Mouse (Mus musculus): Measurements from ENCODE around the gene Snx21. TPM values are rescaled to one million over a fixed set of nuclear protein-coding genes. Genes with fewer than 3 reads are reported as not detected.
A peak's percentile ranks its signal among the peaks of the same experiment; 100 is the strongest.

Snx21 gene
- polyA plus RNA-seq, 1 experiment, result 14.4 TPM

- Histone ChIP-seq H3K4me3 (ENCODE audit: insufficient read depth, low read length) (no peak overlapping the region), H3K4me1 (ENCODE audit: control insufficient read depth, insufficient read depth, low read length) (0 out of 2 replicates have a peak, but pooled peaks cover 2% of the 10 kb centered on the region), H3K27ac (ENCODE audit: insufficient read depth, low read length) (no peak overlapping the region)
- TF ChIP-seq POLR2A (IDR thresholded peaks at IDR 0.05; ENCODE audit: low read depth, low read length) (no peak), CTCF (IDR thresholded peaks at IDR 0.05; ENCODE audit: borderline replicate concordance, insufficient read depth, low read length) (no peak)
Observed at GRCm38 (mm10) chr2:164778809-164779208, 6.8 kb upstream of the Snx21 start.

GRCm38 (mm10) chr2:164779481-164780086 is 6.0 kb upstream of the Snx21 start, which contains the start of gene Tnnc2:
Tnnc2 (minus strand) TSS chr2:164779967.
- TF ChIP-seq POLR2A (IDR thresholded peaks at IDR 0.05; ENCODE audit: low read depth, low read length) (no peak), CTCF (IDR thresholded peaks at IDR 0.05; ENCODE audit: borderline replicate concordance, insufficient read depth, low read length) (no peak)

GRCm38 (mm10) chr2:164781876-164782275 is 3.7 kb upstream of the Snx21 start:
- H3K4me3 ChIP-seq (ENCODE audit: insufficient read depth, low read length), result no peak overlapping the region
- H3K27ac ChIP-seq (ENCODE audit: insufficient read depth, low read length), result no peak overlapping the region
- H3K4me1 ChIP-seq (ENCODE audit: control insufficient read depth, insufficient read depth, low read length), result peaks cover 5% of the 10 kb centered on the region; the same call in 1 of the 2 replicates
- TF ChIP-seq POLR2A (IDR thresholded peaks at IDR 0.05; ENCODE audit: low read depth, low read length) (no peak), CTCF (IDR thresholded peaks at IDR 0.05; ENCODE audit: borderline replicate concordance, insufficient read depth, low read length) (no peak)

More at GRCm38 (mm10) chr2:164779481-164780086, 6.0 kb upstream of the Snx21 start, which contains the start of gene Tnnc2:
- H3K27ac ChIP-seq (ENCODE audit: insufficient read depth, low read length), result no peak within 1 kb of the TSS
- H3K4me1 ChIP-seq (ENCODE audit: control insufficient read depth, insufficient read depth, low read length), result 0 out of 2 replicates have a peak, but pooled peaks cover 2% of the 10 kb centered on the region
- no peak within 1 kb of the TSS for H3K4me3 ChIP-seq (ENCODE audit: insufficient read depth, low read length)

GRCm38 (mm10) chr2:164783926-164784581 is 1.6 kb upstream of the Snx21 start:
- Histone ChIP-seq H3K27ac (ENCODE audit: insufficient read depth, low read length) (no peak overlapping the region), H3K4me3 (ENCODE audit: insufficient read depth, low read length) (no peak overlapping the region), H3K4me1 (ENCODE audit: control insufficient read depth, insufficient read depth, low read length) (peaks cover 16% of the 10 kb centered on the region)
- TF ChIP-seq CTCF (IDR thresholded peaks at IDR 0.05; ENCODE audit: borderline replicate concordance, insufficient read depth, low read length) (no peak), POLR2A (IDR thresholded peaks at IDR 0.05; ENCODE audit: low read depth, low read length) (no peak)

- TF ChIP-seq CTCF (IDR thresholded peaks at IDR 0.05; ENCODE audit: borderline replicate concordance, insufficient read depth, low read length), result no peak
- TF ChIP-seq POLR2A (IDR thresholded peaks at IDR 0.05; ENCODE audit: low read depth, low read length), result no peak
- peak overlapping the region; percentile 82 for H3K27ac ChIP-seq (ENCODE audit: insufficient read depth, low read length)
- peaks cover 16% of the 10 kb centered on the region for H3K4me1 ChIP-seq (ENCODE audit: control insufficient read depth, insufficient read depth, low read length)
- H3K4me3 ChIP-seq (ENCODE audit: insufficient read depth, low read length), result peak overlapping the region; percentile 47
Observed at GRCm38 (mm10) chr2:164784869-164785420, 678 bp upstream of the Snx21 start.

GRCm38 (mm10) chr2:164786388-164786885 is 814 bp downstream of the Snx21 start:
- H3K4me1 ChIP-seq (ENCODE audit: control insufficient read depth, insufficient read depth, low read length), result peaks cover 16% of the 10 kb centered on the region
- TF ChIP-seq POLR2A (IDR thresholded peaks at IDR 0.05; ENCODE audit: low read depth, low read length) (peak; percentile 45; the same call in 1 of the 2 replicates), CTCF (IDR thresholded peaks at IDR 0.05; ENCODE audit: borderline replicate concordance, insufficient read depth, low read length) (no peak)
- peak overlapping the region; percentile 47 for H3K27ac ChIP-seq (ENCODE audit: insufficient read depth, low read length)
- peak overlapping the region; percentile 47 for H3K4me3 ChIP-seq (ENCODE audit: insufficient read depth, low read length)

- no peak overlapping the region for H3K27ac ChIP-seq (ENCODE audit: insufficient read depth, low read length)
- peaks cover 16% of the 10 kb centered on the region for H3K4me1 ChIP-seq (ENCODE audit: control insufficient read depth, insufficient read depth, low read length)
- no peak for TF ChIP-seq POLR2A (IDR thresholded peaks at IDR 0.05; ENCODE audit: low read depth, low read length)
- no peak for TF ChIP-seq CTCF (IDR thresholded peaks at IDR 0.05; ENCODE audit: borderline replicate concordance, insufficient read depth, low read length)
- peak overlapping the region; percentile 47 for H3K4me3 ChIP-seq (ENCODE audit: insufficient read depth, low read length)
Observed at GRCm38 (mm10) chr2:164787032-164787431, 1.4 kb downstream of the Snx21 start.

GRCm38 (mm10) chr2:164787779-164788178 is 2.2 kb downstream of the Snx21 start:
- H3K4me3 ChIP-seq (ENCODE audit: insufficient read depth, low read length), result no peak overlapping the region
- peaks cover 16% of the 10 kb centered on the region for H3K4me1 ChIP-seq (ENCODE audit: control insufficient read depth, insufficient read depth, low read length)
- TF ChIP-seq POLR2A (IDR thresholded peaks at IDR 0.05; ENCODE audit: low read depth, low read length), result no peak
- no peak for TF ChIP-seq CTCF (IDR thresholded peaks at IDR 0.05; ENCODE audit: borderline replicate concordance, insufficient read depth, low read length)
- H3K27ac ChIP-seq (ENCODE audit: insufficient read depth, low read length), result no peak overlapping the region

GRCm38 (mm10) chr2:164788411-164788810 is 2.8 kb downstream of the Snx21 start:
- no peak overlapping the region for H3K4me3 ChIP-seq (ENCODE audit: insufficient read depth, low read length)
- TF ChIP-seq POLR2A (IDR thresholded peaks at IDR 0.05; ENCODE audit: low read depth, low read length) (no peak), CTCF (IDR thresholded peaks at IDR 0.05; ENCODE audit: borderline replicate concordance, insufficient read depth, low read length) (no peak)
- peaks cover 16% of the 10 kb centered on the region for H3K4me1 ChIP-seq (ENCODE audit: control insufficient read depth, insufficient read depth, low read length)
- no peak overlapping the region for H3K27ac ChIP-seq (ENCODE audit: insufficient read depth, low read length)
